Mouse (Mus musculus) ES-E14 (cell line): ENCODE measurements around the gene Pnp. TPM values are rescaled to one million over a fixed set of nuclear protein-coding genes. Genes with fewer than 3 reads are reported as not detected.
A peak's percentile ranks its signal among the peaks of the same experiment; 100 is the strongest.

Experiments used
- DNase-seq: peaks from one replicate; pipeline ENCODE4 v3.0.0-alpha.2; 2013; ENCODE audit warnings: low read depth, low spot score
- H3K27ac ChIP-seq: 2 replicates; pipeline ENCODE4 v1.5.1; 2012; ENCODE audit warnings: low read depth, mild to moderate bottlenecking, low read length, moderate library complexity, mixed read lengths; ENCODE audit not compliant: poor library complexity, insufficient read depth, severe bottlenecking
- H3K36me3 ChIP-seq: 2 replicates; pipeline ENCODE4 v1.6.1; 2012; ENCODE audit warnings: mild to moderate bottlenecking, low read length, moderate library complexity, mixed read lengths; ENCODE audit not compliant: control insufficient read depth, poor library complexity, insufficient read depth, severe bottlenecking
- H3K4me1 ChIP-seq, 2 experiments: fragments of 150-350 bp in 1 of 2; sonication (generic) in 1 of 2; 2 replicates each; pipeline ENCODE4 v1.6.1; 2012; ENCODE audit warnings: low read length in 2 of 2, mild to moderate bottlenecking in 1 of 2, mixed read lengths in 1 of 2; ENCODE audit not compliant: control insufficient read depth in 2 of 2, insufficient read depth in 2 of 2, poor library complexity in 1 of 2
- H3K4me3 ChIP-seq, 2 experiments: fragments of 150-350 bp in 1 of 2; sonication (generic) in 1 of 2; 2 replicates each; pipeline ENCODE4 v1.5.1; 2012; ENCODE audit warnings: low read length in 2 of 2, low read depth in 1 of 2, mild to moderate bottlenecking in 1 of 2, mixed read lengths in 1 of 2; ENCODE audit not compliant: insufficient read depth in 1 of 2, poor library complexity in 1 of 2, severe bottlenecking in 1 of 2
- H3K9ac ChIP-seq: 2 replicates; pipeline ENCODE4 v1.6.1; 2012; ENCODE audit warnings: low read depth, mild to moderate bottlenecking, low read length, mixed read lengths; ENCODE audit not compliant: poor library complexity, insufficient read depth, severe bottlenecking
- H3K9me3 ChIP-seq: fragments of 150-350 bp; sonication (generic); 2 replicates; pipeline ENCODE4 v1.6.1; 2012; ENCODE audit warnings: low read depth, mild to moderate bottlenecking, low read length; ENCODE audit not compliant: control insufficient read depth, insufficient read depth
- CHD2 ChIP-seq: IDR thresholded peaks from 2 replicates; pipeline ENCODE4 v1.6.1; 2014; ENCODE audit warnings: mild to moderate bottlenecking, low read depth, low read length, inconsistent platforms
- HCFC1 ChIP-seq: IDR thresholded peaks from 2 replicates; pipeline ENCODE4 v1.6.1; 2012; ENCODE audit warnings: low read length, inconsistent platforms, borderline replicate concordance; ENCODE audit not compliant: insufficient read depth
- MAFK ChIP-seq: IDR thresholded peaks from 2 replicates; pipeline ENCODE4 v1.6.1; 2014; ENCODE audit warnings: mild to moderate bottlenecking, low read depth, low read length, inconsistent platforms; ENCODE audit not compliant: insufficient read depth
- ZC3H11A ChIP-seq: IDR thresholded peaks from 2 replicates; pipeline ENCODE4 v1.6.1; 2012; ENCODE audit warnings: low read depth, mild to moderate bottlenecking, inconsistent platforms, low read length, borderline replicate concordance
- ZNF384 ChIP-seq: IDR thresholded peaks from 2 replicates; pipeline ENCODE4 v1.6.1; 2012; ENCODE audit warnings: low read depth, low read length, inconsistent platforms
- in situ Hi-C, 2 experiments: fragments of 600-800 bp; cut with MboI; formaldehyde crosslinking; loops; one replicate each; pipeline ENCODE4 v1.15.1; 2025; ENCODE audit warnings: low sequenced_read_pairs in 2 of 2, inconsistent platforms in 1 of 2; ENCODE audit not compliant: unreplicated experiment in 2 of 2
- total RNA-seq: library from RNA; depleted of rRNA; stranded (reverse); fragments of 300-350 nt; gene quantifications from 2 replicates; pipeline ENCODE4 v1.2.3, GENCODE M21; 2012

The Pnp gene
- total RNA-seq, 1 experiment: 74.8 TPM

DNA sequence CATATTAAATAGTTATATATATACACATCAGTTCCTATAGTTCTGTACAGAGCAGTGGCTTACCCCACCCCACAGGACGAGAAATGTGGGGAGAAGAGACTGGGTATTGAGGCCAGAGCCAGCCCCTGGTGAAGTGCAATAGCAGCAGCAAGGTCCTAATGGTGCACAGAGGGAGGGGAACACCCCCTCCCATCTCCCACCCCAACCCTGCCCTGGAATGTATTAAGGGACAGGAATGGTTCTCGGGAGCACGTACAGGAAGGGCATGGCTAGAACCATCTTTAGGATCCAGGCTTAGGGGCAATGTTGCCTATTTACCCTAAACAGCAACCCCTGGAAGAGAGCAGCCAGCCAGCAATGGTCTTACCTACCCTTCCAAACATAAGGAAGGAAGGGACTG, 3.5 kb upstream of the Pnp start:
- no peak overlapping the region for H3K4me3 ChIP-seq
- H3K36me3 ChIP-seq: peaks cover 31% of the 10 kb centered on the region
- no peak overlapping the region for H3K27ac ChIP-seq
- no peak for DNase-seq
- TF ChIP-seq ZNF384 (no peak), MAFK (no peak), HCFC1 (no peak), ZC3H11A (no peak), CHD2 (no peak)
- H3K9me3 ChIP-seq: no peaks in the 10 kb centered on the region
- H3K9ac ChIP-seq: no peak overlapping the region
- H3K4me1 ChIP-seq: peaks cover 4 to 7% of the 10 kb centered on the region in 2 experiments; a peak in 3 of 4 replicates
- in situ Hi-C loops: no loop called here

DNA sequence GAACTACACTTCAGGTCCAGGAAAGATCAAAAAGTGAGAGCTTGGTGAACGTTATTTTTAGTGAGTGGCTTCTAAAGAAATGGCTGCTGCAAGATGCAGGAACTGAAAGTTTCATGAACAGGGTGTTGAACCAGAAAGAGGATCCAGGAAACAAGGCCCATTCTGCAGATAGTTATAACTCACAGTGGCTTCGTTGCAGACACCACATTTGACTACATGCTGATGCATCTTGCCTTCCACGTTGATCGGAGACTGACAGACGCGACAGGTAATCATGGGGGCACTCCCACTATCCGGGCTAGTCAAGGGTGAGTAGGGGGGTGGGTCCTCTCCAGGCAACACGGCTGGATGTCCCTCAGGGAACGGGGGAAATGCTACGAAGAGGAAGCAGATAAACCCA, 931 bp upstream of the Pnp start:
- H3K4me1 ChIP-seq: peaks cover 4 to 7% of the 10 kb centered on the region in 2 experiments; a peak in 3 of 4 replicates
- TF ChIP-seq CHD2 (0 out of 2 replicates have a peak, but pooled peaks have one; percentile 16), MAFK (no peak)
- in situ Hi-C loops: no loop called here

DNA sequence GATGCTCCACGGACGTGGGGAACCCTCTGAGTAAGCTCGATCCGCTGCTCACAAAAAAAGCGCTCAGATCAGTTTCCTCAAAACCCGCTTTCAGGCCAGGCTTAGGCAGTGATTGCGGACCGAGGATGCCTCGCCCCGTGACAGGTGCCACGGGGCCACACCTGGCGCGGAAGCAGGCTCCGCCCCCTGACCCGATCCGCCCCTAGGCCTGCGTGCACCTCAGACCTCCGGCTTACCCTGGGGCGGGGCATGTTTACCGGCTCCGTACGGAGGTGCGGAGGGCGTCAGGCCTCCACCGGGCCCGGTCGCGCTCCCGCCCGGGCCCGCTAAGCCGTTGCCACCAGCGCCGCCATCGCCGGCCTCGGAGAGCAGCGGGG, 517 bp upstream of the Pnp start:
- no peak for DNase-seq
- Histone ChIP-seq H3K9me3 (no peaks in the 10 kb centered on the region), H3K36me3 (peaks cover 31% of the 10 kb centered on the region), H3K27ac (peak overlapping the region; percentile 90), H3K4me3 (peak overlapping the region; percentile 77 to 90), H3K4me1 (peaks cover 4 to 7% of the 10 kb centered on the region in 2 experiments; a peak in 3 of 4 replicates), H3K9ac (peak overlapping the region; percentile 90)
- in situ Hi-C loops: no loop called here
- no peak for TF ChIP-seq ZNF384
- no peak for TF ChIP-seq HCFC1
- no peak for TF ChIP-seq CHD2
- no peak for TF ChIP-seq ZC3H11A
- no peak for TF ChIP-seq MAFK

More for the DNA sequence above, 931 bp upstream of the Pnp start:
- peak overlapping the region; percentile 90 for H3K9ac ChIP-seq
- H3K9me3 ChIP-seq: no peaks in the 10 kb centered on the region
- H3K36me3 ChIP-seq: peaks cover 31% of the 10 kb centered on the region
- DNase-seq: no peak
- H3K4me3 ChIP-seq: peak overlapping the region; percentile 77 to 90
- peak overlapping the region; percentile 90 for H3K27ac ChIP-seq

DNA sequence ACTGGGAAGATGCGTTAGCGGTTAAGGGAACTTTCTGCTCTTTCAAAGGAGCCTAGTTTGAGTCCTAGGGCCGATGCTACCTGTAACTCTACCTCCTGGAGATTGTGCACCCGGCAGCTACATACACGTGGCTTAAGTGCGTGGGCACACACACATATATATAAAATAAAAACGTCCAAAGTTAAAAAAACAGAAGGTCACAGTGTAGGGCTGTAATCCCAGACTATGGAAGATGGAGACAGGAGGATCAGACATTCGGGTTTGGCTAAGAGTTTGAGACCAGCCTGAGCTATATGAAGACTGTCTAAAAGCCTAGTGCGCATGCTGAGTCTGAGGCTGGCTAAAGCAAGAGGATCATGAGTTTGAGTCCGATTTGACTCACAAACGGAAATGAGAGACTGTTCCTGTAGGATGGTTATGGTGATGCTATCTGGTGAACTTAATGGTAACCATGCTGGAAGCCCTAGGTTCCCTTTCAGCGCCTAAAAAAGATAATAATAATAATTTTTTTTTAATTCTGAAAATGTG, 675 bp downstream of the Pnp start:
- no peaks in the 10 kb centered on the region for H3K9me3 ChIP-seq

DNA sequence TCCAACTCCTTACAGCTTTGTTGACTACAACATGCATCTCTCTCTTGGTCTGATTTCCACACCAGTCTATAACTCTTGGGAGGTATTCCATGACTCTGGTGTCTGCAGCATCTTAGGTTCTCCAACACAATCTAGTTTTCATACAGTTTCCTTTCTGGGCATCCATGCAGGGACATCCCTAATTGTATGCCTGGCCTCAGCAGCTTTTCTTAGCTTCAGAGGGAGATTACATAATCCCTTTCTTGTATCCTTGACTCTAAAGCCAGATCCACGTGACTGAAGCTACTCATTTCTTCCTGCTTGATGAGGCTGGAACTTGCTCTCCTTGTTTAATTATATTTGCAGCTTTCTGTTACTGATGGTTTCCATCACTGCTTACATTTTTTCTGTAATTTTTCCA, 5.8 kb downstream of the Pnp start:
- Histone ChIP-seq H3K4me1 (peaks cover 2 to 4% of the 10 kb centered on the region in 2 experiments; a peak in 2 of 4 replicates), H3K27ac (no peak overlapping the region), H3K9me3 (no peaks in the 10 kb centered on the region), H3K4me3 (no peak overlapping the region), H3K36me3 (no peaks in the 10 kb centered on the region), H3K9ac (no peak overlapping the region)
- in situ Hi-C loops: no loop called here
- DNase-seq: no peak
- no peak for TF ChIP-seq CHD2
- TF ChIP-seq ZNF384: no peak
- no peak for TF ChIP-seq HCFC1
- no peak for TF ChIP-seq ZC3H11A
- no peak for TF ChIP-seq MAFK

More for the DNA sequence above, 675 bp downstream of the Pnp start:
- in situ Hi-C loops: no loop called here
- Histone ChIP-seq H3K27ac (peak overlapping the region; percentile 95), H3K9ac (peak overlapping the region; percentile 88), H3K4me1 (peaks cover 4 to 7% of the 10 kb centered on the region in 2 experiments; a peak in 3 of 4 replicates), H3K4me3 (peak overlapping the region; percentile 72 to 77), H3K36me3 (peaks cover 26% of the 10 kb centered on the region)
- TF ChIP-seq ZC3H11A (no peak), CHD2 (no peak), MAFK (no peak), HCFC1 (no peak), ZNF384 (no peak)
- no peak for DNase-seq
